Mouse (Mus musculus): Measurements from ENCODE around the gene Atxn7l1.

DNA sequence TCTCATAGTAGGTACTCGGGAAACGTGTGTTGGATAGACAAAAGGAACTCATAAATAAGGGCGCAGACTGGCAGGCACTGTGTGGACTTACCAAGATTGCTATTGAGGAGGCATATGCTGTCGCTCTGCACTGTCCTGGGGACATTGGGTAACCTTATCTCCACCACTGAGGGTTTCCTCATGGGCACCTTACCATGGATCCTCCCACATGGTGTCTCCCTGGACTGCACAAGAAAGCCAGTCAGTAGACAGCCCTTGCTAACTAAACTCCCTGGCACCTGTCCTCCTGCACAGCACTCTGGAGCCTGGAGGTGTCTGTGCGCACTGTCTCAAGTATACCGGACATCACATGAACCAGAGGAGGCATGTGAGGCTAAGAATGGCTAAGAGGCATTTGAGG lies 108.9 kb downstream of the Atxn7l1 start:
- no peak for TF ChIP-seq CTCF (IDR thresholded peaks at IDR 0.05; ENCODE audit: control insufficient read depth, insufficient read depth, insufficient replicate concordance, low read depth, low read length)
- TF ChIP-seq POLR2A (IDR thresholded peaks at IDR 0.05; ENCODE audit: control insufficient read depth, low read depth, low read length): no peak
